Mouse (Mus musculus): ENCODE measurements around the gene Apoc2. TPM values are rescaled to one million over a fixed set of nuclear protein-coding genes. Genes with fewer than 3 reads are reported as not detected.

The Apoc2 gene
- polyA plus RNA-seq (2012; rRNA removed) = 0.86 and 1.1 TPM in 2 replicates

DNA sequence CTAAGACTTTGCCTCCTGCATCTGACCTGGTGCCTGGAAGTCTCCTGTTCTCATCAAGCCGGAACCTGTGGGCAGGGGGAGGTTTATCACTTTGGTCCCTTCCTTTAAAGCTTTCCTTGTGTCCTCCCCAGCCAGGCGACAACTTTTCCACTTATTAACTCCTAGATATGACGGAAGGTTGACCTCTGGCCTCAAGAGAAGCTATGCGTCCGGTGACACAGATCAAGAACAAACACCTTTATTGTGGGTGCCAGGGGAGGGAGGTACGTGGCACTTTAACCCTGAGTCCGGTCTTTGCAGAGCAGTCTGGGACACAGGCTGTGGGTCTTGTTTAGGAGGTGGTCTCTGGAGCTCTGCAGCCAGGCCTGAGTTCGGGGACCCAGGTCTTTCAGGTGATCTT, at the start of gene Apoc2:
Gene Apoc2, minus strand, starts transcription at position 70 of the 400 bp plus-strand sequence.
- DNase-seq (ENCODE audit: low spot score) = no peak

DNA sequence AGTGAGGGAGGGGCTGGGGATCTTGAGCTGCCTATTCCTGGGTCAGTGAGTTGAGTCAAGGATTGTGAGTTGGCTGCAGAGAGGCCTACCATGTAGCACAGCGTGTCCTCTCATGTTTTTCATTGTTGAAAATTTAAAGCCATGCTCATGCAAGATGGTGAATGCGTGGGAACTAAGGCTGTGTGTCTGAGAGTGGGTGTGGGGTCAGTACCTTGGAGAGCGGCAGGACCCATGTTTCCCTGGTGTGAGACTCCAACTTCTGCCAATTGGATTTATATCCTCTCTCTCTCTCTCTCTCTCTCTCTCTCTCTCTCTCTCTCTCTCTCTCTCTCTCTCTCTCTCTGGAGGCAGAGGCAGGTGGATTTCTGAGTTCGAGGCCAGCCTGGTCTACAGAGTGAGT, 48.8 kb upstream of the Apoc2 start:
- no peak for DNase-seq (ENCODE audit: low spot score)

DNA sequence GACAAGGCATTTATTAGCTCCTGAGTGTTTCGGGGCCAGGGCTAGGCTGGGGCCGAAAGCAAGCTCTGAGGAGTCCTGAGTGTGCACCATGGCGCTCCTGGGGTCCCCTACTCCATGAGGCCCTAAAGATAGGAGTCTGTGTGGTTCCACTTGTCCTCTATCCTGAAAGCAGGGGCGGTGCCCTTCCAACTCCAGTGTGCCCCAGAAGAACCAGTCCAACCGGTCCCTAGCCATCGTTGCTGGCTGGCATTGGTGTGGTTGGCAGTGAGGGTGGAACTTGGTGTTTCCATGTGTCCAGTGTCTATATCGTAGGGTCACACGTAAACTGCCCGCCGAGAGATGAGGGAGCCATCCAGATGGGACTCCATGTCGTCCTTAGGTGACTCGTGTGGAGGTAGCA, 46.4 kb upstream of the Apoc2 start:
- no peak for DNase-seq (ENCODE audit: low spot score)

DNA sequence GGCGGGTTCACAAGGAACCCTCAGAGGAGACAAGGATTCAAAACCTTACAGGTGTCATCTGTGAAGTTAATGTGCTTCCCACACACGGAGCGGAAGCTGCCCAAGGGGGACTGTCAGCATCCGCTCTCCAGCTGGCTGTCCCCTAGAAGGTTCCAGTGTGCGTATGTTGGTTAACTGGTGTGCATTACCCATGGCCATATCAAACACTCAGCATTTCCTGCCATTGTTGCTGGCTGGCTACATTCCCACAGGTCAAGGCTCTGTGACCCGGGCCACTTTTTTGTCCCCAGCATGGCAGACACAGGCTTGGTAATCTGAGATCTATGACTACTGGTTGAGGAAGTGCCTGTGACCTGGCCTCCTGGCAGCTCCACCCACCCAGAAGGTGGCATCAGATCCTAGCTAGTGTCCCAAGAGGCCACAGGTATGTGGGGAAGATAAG, 45.0 kb upstream of the Apoc2 start:
- DNase-seq (ENCODE audit: low spot score) = no peak

DNA sequence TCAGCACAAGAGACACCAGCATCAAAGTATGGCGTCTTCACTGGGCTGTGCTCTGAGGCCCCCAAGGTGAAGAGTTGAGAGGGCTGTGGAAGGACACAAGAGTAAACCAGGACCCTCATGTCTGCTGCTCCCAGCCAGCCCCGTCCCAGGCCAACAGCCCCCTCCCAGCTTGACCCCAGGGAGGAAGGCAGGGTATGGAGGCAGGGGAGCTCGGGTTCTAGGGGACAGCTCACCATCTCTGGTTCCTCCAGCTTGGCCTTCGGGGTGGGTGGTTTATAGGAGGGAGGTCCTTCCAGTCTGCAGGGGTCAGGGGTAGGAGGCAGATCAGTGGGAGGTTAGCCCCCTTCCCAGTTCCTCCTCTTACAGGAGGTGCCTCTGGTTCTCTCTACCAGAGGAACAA, 41.5 kb upstream of the Apoc2 start:
- no peak for DNase-seq (ENCODE audit: low spot score)

DNA sequence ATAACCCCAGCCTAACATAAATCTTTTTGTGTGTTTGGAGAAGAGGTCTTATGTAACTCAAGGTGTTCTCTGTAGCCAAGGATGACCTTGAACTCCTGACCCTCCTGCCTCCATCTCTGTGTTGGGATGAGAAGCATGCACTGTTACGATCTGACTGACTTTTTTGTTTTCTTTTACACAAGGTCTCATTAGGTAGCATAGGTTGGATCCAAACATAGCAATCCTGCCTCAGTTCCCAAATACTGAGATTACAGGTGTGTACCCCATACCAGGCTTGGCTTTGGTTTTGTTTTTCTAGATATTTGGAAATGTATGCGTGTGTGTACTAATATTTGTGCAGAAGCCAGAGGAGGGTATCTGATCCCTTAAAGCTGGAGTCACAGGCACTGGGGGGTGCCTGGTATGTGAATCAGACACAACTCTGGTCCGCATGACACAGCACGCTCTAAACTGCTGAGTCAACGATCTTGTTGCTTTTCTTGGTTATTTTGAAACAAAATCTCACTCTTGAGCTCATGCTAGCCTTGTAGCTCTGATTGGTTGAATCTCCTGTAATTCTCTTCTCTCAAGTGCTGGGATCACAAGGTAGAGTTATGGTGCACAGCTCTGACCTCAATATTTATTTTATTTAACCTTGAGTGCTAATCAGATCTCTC, 40.7 kb upstream of the Apoc2 start:
- DNase-seq (ENCODE audit: low spot score) = no peak

DNA sequence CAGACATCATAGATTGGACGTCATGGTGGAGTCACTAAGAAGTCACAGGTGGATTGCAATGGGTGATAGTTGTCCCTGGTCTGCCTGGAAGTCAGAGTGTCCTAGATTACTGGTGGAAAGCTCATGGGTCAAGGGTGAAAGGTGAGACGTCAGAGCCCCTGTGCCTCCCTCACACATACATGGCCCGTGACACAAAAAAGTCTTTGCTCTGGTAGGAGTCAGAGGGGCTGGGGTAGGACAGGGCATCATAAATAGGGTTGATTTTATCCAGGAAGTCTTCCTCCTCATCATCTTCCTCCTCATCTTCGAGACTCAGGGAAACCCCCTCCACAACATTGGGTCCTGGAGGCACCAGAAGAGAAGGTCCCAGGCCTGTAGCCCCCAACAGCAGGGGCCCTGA, 39.6 kb upstream of the Apoc2 start:
- no peak for DNase-seq (ENCODE audit: low spot score)

DNA sequence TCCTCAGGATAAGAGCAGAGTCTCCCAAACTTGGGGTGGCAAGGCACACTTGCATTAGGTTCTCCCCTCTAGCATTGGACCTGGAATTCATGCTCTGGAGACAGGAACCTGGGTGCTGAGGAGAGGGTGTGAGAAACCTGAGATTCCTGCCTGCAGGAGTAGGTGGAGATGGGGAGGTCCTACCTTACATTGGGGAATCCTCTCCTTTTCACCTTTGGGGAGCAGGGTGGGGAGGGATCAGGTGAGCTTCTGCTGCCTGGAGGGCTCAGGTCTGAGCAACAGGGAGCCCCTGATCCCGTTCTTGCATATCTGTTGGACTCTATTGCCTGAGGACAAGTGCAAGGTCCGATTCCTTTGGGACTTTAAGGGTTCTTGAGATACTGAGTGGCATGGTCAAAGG, 39.1 kb upstream of the Apoc2 start:
- no peak for DNase-seq (ENCODE audit: low spot score)

DNA sequence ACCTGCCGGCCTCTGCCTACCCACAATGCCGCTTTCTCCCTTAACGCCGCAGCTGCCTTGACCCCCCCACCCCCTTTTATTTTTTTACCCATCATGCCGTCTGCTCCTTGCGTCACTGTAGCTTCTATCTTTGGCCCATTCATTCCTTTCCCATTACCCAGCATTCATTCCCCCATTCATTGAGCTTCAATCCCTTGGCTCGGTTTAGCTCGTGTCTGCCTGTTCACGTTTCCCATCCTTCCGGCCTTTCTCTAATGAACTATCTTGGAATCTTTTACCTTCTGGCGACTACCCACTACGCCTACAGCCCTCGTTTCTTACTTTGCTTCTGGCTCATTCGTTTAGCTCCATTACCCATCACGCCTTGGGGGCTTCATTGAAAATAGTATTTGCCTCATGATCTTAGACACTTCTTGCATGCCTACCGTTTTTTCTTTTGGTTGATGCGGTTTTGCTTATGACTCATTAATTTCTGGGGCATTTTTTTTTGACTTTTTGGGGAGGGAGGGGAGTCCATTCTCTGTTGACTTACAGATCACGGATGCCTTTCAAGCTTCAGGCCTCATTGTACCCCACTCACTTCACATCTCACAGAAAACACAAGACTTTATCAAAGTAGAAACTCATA, 38.4 kb upstream of the Apoc2 start:
- DNase-seq (ENCODE audit: low spot score) = no peak

DNA sequence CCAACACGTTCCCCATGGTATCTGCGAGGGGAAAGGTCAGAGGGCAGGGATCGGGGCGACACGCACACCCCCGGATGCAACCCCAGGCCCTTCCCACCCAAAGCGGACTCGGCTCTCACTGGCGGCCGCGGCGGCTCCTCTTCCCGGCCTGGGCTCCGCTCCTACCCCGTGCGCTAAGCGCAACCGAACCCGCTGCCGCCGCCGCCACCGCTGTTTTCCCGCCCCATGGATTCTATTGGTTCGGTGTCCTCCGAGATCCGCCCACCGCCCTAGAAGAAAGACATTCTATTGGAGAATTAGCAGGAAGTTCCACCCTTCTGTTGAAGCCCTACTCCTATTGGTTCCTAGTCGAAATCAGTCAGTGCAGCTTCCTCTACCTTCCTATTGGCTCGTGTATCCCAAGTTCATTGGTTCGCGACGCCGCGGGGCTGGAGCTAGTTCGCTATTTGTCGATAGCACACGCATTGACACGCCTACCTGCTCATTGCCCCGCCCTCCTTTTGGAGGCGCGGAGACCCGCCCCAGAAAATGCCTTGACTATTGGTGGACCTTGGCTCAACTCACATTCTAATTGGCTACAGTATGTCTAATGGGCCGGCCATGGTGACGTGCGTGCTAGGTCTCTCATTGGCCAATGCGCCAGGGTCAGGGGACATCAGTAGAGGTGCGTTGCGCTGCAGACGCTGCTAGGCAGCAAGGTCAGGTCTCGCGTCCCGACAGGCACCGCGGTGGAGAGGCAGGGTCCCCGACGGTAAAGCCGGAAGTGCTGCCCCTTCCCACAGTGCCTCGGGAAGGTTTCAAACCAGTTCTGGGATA, 37.7 kb upstream of the Apoc2 start, which contains the start of gene Tomm40:
Gene Tomm40, minus strand, starts transcription at position 200 of the 816 bp plus-strand sequence.
- peak; percentile 86 for DNase-seq (ENCODE audit: low spot score)

DNA sequence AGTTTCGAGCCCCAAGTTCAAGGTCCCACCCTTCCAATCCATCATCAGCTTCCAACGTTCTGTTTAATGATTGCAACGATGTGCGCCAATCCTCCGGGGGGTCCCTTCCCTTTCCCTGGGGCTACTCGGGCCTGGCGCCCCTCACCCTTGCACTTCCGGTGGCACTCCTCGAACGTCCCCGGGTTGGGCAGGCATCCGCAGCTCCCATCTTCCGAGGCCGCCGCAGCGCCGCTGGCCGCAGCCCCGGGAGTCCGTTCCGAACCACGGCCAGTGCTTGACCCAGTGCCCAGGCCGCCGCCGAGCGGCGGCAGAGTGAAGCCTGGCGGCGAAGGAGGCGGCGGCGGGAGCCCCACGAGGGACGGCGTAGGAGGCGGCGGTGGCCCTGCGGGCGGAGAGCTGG, 37.1 kb upstream of the Apoc2 start:
- DNase-seq (ENCODE audit: low spot score) = no peak

DNA sequence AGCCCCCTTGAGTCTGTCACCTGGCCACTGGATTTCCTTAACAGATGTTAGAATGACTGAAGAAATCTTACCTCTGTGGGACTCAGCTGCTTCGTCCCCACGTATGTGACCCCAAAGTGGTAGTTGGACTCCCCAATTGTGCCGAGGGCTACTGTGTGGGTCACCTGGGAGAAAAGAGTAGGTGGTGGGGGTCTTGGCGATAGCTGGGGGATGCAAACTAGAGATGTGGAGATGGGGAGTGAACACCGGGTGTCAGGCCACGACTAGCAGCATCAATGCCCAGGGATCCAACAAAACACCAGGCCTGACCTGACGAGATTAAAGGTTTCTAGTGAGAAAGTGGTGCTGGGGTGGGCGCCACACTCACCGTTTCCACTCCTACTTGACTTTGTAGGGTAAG, 35.9 kb upstream of the Apoc2 start:
- no peak for DNase-seq (ENCODE audit: low spot score)

DNA sequence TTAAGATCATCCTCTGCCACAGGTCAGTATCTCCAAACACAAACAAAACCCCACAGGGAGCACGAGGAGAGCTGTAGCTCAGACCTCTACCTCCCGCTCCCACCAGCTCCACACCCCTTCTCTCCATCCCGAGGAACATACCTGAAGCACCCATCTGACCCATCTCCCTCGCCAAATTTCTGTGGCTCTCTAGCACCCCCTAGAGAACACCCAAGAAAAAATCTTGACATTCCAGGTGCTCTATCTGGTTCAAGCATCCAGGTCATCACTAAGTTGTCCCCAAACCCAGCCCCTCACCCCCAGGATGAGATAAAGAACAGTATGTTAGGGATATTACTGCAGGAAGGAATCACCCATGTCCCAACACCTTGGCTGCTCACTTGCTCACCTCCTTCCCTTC, 35.5 kb upstream of the Apoc2 start:
- no peak for DNase-seq (ENCODE audit: low spot score)

DNA sequence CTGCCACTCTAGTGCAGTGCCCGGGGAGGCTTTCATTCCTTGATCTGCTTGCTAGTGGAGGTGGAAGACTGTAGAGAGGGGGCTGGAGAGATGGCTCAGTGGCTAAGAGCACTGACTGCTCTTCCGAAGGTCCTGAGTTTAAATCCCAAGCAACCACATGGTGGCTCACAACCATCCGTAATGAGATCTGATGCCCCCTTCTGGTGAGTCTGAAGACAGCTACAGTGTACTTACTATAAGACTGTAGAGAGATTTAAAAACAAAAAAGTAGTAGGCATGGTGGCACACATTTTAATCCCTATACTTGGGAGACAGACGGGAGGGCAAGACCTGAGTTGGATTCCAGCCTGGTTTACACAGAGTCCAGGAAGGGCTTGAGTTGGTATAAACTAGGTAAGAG, 34.7 kb upstream of the Apoc2 start:
- no peak for DNase-seq (ENCODE audit: low spot score)

DNA sequence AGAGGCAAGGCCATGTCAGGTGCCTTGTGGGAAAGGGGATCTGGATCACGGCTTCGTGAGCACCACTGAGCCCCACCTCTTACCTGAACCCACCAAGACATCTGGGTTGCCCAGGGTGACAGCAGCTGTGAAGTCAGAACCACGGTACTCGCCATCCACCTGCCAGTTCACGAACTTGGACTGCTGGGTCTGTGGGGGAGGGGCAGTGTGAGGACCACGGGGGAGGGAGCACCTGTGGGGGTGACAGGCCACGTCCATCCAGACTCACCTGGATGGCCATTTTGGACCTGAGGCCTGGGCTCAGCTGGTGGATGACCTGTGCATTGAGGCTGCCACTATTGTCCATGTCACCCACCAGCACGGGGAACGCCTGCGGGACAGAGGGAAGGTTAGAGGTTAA, 32.9 kb upstream of the Apoc2 start:
- no peak for DNase-seq (ENCODE audit: low spot score)

DNA sequence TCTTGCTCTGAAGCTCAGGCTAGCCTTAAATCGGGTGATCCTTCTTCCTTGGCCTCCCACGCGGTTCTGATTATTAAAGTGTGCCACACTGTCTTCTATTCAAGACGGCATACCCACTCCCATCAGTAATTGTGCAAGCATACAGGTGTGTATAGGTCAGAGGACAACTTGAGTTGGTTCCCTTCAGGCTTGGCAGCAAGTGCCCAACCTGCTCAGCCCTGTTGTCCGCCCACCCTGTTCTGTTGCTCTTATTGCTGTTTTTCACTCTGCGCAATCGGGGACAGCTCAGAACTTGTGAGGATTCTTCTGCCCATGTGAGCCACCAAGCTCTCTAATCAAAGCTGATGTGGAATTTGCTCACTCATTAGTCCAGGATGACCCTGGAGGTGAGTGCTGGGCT, 27.5 kb upstream of the Apoc2 start:
- DNase-seq (ENCODE audit: low spot score) = no peak

DNA sequence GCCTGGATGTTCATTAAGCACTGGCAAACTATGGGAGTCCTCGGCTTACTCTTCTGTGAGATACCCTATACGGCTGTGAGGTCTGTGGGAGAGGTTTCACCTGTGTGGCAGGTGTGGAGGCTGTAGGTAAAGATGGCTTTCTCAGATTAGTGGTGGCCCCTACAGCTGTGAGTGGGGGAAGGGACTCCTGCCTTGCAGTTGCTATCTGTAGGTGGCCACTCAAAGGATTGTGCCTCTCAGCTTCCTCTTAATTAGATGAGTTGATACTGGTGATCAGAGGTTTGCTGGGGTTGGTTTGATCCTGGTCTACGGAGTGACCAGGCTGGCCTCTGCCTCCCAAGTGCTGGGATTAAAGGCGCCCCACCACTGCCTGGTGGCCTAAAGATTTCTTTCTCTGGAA, 26.7 kb upstream of the Apoc2 start:
- DNase-seq (ENCODE audit: low spot score) = no peak

DNA sequence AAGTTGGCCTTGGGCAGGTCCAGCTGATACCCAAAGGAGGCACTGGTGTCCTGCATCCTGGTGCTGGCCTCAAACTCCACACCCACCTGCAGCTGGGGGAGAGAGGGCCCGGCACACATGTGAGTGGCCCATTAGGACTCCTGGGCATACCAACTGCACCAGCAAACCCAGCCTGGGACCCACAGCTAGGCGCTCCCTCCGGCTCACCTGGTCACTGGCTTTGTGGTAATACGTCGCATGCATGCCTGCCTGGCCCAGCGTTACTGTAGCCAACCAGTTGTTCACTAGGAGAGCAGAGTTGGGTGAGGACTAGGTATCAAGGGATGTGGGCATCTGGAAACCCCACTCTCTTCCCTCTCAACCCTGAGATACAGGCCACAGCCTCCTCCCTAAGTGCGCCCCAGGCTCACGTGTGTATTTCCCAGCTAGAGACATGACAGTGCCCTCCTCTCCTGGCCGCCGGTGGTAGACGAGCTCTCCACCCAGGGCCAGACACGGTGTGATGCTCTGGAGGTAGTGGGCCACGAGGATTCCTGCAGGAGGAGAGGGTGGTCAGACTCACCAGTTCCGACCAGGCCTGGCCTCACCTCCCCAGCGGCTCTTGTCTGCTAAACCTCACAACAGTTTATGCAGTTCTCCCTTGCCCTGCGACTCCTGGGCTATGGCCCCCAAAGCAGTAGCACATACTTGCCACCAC, 25.3 kb upstream of the Apoc2 start:
- DNase-seq (ENCODE audit: low spot score) = no peak

DNA sequence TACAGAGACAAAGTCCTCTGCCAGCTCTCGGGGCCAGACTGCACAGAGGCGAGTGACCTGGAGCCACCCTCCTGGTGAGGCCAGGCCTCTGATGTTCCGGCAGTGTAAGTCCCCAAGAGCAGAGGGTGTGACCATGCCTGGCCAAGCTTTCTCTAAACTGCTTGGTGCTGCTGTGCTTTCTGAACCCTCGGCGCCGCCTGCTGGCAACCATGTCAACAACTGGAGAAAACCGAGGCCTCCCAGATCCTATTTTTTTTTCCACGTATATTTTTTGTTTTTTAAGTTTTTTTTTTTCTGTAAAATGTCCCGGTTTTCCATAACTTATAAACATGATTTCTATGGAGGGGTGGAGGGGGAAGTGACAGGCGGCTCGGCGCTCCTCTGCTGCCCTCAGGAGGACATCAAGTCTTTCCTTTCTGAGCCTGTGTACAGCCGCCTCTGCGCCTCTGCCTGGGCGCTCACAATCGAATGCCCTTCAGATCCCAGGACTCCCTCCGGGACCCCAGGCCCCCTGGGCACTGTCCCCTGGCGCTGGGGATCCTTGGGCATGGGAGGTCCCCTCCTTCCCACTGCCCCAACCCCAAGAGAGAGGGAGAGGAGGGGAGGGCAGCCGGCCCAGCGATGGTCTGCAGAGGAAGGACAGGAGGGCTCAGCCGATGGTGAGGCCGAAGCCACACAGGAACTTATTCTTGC, 23.5 kb upstream of the Apoc2 start:
- DNase-seq (ENCODE audit: low spot score) = no peak

DNA sequence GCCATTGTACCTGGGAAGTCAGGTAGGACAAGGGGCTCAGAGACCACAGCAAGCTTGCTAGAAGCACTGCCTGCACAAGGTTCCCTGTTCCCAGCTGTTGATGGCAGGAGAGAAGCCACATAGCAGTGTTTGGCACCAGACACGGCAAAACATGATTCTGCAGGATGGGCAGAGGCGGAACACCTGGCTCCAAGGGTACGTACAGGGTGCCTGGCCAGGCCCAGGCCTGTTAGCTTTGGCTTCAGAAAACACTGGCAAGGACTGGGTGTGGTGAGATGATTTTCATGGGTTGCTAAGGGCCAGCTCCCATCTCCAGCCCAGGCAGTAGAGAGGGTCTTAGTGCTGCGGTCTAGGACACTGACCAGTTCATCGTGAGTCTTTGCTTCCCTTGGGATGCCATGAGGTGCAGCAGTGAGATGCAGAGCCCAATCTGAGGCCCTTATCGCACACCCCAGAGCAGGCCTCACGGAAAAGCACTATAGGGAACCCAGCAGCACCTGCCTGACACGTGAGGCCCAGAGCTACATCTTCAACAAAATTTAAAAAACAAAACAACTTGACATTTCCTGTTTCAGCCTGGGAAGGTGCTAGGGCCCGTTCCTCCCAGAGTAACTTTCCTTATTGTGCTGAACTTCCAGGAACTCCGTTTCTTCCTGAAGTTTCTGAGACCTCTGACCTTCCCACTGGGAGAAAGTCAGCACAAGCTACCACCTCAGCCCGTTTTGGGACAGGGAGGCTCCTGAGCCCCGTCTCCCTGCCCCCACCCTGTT, 22.7 kb upstream of the Apoc2 start:
- no peak for DNase-seq (ENCODE audit: low spot score)

DNA sequence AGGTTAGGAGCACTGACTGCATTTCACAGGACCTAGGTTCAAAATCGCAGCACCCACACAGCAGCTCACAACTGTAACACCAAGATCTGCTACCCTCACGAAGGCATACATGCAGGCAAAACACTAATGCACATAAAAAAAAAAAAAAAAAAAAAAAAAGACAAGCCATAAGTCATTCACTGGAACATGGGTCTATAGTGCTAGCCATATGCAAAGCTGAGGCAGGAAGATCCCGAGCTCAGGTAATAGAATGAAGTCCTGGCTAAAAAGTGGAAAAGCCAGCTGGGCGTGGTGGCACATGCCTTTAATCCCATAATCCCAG, 22.0 kb upstream of the Apoc2 start:
- DNase-seq (ENCODE audit: low spot score) = no peak

Measured in urinary bladder, adult 2 months (tissue).